Mouse (Mus musculus): ENCODE measurements around the gene Antxr1. TPM values are rescaled to one million over a fixed set of nuclear protein-coding genes. Genes with fewer than 3 reads are reported as not detected.

Gene Antxr1
- polyA plus RNA-seq, 1 experiment from 2014 or later, result 0.40 TPM

DNA sequence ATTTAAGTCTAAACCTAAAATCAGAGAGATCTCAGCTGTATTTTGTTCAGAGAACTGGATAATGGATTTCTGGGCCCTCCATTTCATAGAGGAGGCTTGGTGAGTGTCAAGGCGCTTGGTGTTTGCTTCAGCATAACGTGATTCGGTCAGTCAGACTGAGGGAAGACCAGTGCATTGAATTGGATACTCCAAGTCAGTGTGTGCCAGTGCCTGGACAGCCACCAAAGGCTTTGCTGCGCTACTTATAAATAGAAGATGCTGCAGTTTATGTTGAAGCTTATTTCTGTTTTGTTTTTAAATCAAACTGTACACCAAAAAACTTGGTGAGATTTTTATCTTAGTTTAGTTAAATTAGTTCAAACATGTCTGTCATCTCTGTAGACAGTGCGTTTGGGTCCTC lies 247.3 kb downstream of the Antxr1 start:
- WGBS (ENCODE audit: missing documents), result 95% methylated on average over 5 of the region's 5 CpGs
- Histone ChIP-seq H3K27ac (no peak overlapping the region), H3K36me3 (ENCODE audit: inconsistent target) (peaks cover 63% of the 10 kb centered on the region), H3K4me3 (ENCODE audit: inconsistent target) (no peak overlapping the region), H3K79me2 (ENCODE audit: inconsistent target) (no peaks in the 10 kb centered on the region)

GRCm38 (mm10) chr6:87085026-87085425 lies 250.6 kb downstream of the Antxr1 start:
- Histone ChIP-seq H3K79me2 (ENCODE audit: inconsistent target) (no peaks in the 10 kb centered on the region), H3K36me3 (ENCODE audit: inconsistent target) (peaks cover 51% of the 10 kb centered on the region), H3K27ac (0 out of 2 replicates have a peak overlapping the region, but pooled peaks have one; percentile 4), H3K4me3 (ENCODE audit: inconsistent target) (no peak overlapping the region)
- 11% methylated on average over 6 of the region's 6 CpGs for WGBS (ENCODE audit: missing documents)

Other genes starting within 250 kb of the Antxr1 start
- 0.20 TPM in 1 of 3 replicates, not detected in the others for gene D6Ertd527e, start 231.1 kb downstream of the Antxr1 start, polyA plus RNA-seq (2018)
- gene Gkn1, start 15.1 kb upstream of the Antxr1 start, polyA plus RNA-seq (2018), result not detected in 3 replicates
- not detected in 3 replicates for gene Gkn2, start 37.5 kb upstream of the Antxr1 start, polyA plus RNA-seq (2018)
- gene Gkn3, start 53.1 kb upstream of the Antxr1 start, polyA plus RNA-seq (2018), result not detected in 3 replicates
- gene Bmp10, start 93.2 kb upstream of the Antxr1 start, polyA plus RNA-seq (2018), result not detected in 3 replicates
- 57.1 to 128 TPM (median 92.0 TPM) in 3 replicates for gene Arhgap25, start 197.4 kb upstream of the Antxr1 start, polyA plus RNA-seq (2018)